Mouse (Mus musculus): Measurements from ENCODE around the gene Scnm1. TPM values are rescaled to one million over a fixed set of nuclear protein-coding genes. Genes with fewer than 3 reads are reported as not detected.
A peak's percentile ranks its signal among the peaks of the same experiment; 100 is the strongest.

The Scnm1 gene
- polyA plus RNA-seq (2012; rRNA removed): 36.7 and 37.0 TPM in 2 replicates

DNA sequence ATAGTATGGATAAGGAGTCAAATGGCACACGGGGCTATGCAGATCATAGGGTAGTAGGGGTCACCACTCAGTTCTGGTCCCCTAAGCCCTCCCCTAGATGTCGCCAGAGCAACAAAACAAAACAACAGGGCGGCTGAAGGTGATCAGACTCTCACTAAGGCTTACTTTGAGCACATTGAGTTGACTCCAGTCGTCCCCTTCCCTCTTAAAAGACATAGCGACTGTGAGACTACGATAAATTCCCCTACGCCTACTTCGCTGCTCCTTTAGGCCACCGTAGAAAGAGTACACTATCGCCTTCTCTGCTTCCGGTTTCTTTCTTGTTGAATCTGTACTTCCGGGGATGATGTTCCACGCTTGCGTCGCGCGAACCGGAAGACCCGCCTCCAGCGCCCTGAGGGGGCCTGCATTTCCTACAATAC is at the start of gene Scnm1, which contains the start of gene Lysmd1:
Gene Scnm1 (minus strand): TSS at position 332 of the 422 bp plus-strand sequence.
Gene Lysmd1 (plus strand): TSS at position 409 of the 422 bp plus-strand sequence.
- DNase-seq (ENCODE audit: low read depth): peak; percentile 72

DNA sequence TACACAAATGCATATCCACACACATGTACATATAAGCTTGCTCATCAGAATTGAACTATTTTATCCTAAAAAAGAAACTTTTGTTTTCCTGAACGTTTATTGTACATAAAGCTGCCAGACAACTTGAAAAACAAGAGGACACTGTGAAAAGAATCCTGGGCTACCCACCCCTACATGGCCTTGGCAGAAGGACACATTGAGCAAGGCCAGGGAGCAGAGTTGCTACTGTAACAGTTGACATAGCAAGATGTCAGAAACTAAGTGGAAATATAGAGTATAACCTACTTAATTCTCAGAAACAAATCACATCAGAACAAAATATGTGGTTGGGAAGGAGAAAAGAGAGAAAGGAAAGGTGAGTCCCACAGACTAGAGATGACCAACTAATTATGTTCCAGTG is 48.0 kb upstream of the Scnm1 start:
- DNase-seq (ENCODE audit: low read depth): no peak

DNA sequence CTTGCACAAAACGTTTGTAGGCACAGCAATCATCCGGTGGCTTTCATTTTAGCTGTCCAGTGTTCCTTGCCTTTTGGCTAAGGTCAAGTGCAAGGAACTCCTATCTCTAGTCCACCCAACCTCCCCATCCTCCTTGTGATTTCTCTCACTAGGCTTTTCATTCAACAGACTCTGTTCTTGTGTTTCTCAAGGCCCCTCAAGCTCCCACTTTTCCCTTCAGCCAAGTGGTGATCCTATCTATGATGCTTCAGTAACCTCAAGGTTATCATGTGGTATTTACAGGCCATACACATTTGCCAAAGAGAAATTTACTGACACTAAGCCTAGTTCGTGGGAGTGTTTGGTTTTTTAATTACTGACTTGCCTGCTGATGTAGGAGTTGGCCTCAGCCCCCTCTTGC is 46.1 kb upstream of the Scnm1 start:
- DNase-seq (ENCODE audit: low read depth): no peak

DNA sequence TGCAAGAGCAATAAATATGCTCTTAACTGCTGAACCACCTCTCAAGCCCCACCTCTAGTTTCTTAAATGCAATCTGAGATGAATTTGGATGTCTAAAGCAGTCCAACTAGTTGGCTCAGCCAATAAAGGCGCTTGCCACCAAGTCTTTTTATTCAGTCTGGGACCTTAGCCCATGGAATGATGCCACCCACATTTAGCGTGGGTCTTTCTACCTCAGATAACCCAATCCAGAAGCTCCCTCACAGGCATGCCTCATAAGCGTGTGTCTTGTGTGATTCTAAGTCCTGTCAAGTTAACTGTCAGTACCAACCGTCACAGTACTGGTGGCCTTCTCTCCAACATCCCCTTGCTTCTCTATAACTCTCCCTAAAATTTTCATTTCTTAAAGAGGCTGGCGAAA is 45.1 kb upstream of the Scnm1 start:
- DNase-seq (ENCODE audit: low read depth): no peak

DNA sequence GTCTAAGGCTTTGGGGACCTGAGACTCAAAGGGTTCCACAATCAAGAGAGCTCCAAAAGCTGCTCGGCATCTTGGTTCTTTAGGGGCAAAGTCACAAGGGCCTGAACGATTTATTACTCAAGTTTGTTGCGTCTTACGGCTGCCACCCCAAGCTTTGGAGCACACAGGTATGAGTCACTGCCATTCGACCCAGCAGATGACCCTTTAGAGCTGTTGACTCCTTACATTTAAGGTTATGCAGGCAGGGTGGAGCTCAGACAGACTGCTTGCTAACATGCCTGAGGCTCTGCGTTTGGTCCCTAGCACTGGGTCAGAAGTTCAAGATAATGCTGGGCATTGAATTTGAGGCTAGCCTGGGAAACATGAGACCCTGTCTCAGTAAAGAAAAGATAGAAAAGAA is 43.8 kb upstream of the Scnm1 start:
- no peak for DNase-seq (ENCODE audit: low read depth)

DNA sequence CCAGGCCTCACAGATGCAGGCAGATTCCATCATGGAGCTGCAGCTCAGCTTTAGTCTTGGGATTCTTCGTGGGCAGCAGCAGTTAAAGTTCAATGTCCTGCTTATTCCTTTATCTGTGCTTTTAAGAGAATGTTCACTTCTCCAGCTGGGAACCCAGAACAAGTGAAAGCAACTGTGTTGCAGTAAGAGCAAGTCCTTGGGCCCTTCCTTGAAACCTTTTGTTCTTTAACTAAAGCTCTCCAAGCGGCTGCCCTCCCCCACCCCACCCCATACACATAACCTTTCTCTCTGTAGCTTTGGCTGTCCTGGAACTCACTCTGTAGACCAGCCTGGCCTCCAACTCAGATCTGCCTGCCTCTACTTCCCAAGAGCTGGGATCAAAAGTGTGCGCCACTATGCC is 42.7 kb upstream of the Scnm1 start:
- DNase-seq (ENCODE audit: low read depth): no peak

DNA sequence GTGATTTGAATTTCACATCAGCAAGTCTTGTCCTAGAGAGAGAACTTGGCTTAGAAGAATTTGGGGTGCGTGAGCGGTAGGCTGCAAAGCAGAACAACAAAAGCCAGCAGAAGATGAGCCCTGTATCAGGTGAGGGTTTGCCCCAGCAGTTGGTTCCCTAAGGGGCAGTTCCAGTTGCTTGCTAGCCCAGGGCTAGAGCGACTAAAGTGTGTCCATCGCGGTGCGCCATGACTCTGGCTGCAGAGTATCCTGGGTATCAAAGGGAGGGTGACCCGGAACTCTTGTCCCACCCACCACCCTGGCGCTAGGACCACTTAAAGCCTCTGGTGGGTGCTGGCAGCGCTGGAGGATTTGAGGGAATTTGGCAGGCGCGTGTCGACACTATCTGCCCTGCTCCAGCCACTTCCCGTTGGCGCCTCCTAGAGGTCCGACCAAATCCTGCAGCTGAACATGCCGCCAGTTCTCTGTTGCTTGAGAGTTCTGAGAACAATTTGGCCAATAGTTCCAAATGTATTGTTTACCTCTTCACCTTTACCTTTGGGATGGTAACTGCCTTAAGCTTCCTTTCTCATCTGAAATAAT is 40.3 kb upstream of the Scnm1 start:
- DNase-seq (ENCODE audit: low read depth): peak; percentile 44

DNA sequence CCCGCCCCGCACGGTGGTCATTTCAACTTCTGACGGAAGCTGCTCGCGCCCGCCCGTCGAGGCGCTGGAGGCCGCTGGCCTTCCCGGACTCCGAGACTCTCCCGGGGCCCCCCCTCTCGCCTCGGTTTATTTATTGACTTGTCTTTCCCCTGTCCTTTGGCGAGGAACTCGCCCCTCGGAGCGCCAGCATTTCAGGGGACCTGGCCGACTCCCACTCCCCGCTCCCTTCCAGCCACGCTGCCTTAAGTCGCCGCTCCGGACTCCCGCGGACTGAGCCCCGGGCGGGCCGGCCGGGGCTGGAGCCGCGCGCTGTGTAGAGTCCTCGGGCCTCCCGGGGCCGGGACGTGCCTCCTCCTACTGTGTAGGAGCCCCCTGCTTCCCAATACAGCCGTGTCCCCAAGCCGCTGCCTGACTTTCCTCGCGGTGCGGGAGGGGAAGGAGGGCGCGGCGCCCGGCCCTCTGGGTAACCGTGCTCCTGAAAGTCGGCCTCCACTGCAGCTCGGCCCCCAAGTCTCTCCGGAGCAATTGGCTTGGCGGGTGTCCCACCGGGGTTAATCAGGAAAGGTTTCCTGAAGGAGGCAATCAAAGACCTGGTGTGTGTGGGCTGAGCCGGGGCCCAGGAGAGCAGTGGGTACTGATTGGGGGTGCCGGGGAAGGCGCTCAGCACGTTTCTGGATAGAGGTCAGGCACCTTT is 39.6 kb upstream of the Scnm1 start:
- DNase-seq (ENCODE audit: low read depth): no peak

DNA sequence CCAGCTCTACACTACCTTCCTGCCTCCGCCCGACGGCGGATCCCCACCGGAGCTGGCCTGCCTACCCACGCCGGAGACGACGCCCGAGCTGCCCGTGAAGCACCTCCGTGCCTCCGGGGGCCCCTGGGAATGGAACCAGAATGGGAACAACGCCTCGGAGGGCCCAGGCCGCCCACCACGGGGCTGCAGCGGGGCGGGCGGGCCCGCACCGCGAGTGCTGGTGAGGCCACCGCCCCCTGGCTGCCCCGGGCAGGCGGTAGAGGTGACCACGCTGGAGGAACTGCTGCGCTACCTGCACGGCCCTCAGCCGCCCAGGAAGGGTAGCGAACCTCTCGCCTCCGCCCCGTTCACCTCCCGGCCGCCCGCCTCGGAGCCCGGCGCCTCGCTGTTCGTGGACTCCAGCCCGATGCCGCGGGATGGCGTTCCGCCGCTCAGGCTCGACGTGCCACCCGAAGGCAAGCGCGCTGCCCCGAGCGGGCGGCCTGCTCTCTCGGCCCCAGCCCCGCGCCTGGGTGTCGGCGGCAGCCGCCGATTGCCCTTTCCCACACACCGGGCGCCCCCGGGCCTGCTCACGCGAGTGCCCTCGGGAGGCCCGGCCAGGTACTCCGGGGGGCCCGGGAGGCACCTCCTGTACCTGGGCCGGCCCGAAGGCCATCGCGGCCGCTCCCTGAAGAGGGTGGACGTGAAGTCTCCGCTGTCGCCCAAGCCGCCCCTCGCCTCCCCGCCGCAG is 38.9 kb upstream of the Scnm1 start:
- DNase-seq (ENCODE audit: low read depth): no peak

DNA sequence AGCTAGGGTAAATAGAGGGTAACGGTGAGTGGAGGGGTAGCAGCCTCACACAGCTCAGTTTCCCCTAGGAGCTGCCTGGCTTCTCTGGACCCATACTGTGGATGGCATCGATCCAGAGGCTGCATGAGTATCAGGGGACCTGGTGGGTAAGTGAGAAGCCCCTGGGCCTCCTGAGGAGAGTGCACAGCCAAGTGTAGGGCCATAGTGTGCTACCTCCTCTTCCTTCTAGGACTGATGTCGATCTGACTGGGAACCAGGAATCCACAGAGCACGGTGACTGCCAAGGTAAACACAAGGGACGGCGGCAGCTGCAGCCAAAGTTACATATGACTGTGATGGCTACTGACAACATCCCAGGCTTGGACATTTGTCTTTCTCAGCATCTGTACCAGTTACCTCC is 37.3 kb upstream of the Scnm1 start:
- no peak for DNase-seq (ENCODE audit: low read depth)

DNA sequence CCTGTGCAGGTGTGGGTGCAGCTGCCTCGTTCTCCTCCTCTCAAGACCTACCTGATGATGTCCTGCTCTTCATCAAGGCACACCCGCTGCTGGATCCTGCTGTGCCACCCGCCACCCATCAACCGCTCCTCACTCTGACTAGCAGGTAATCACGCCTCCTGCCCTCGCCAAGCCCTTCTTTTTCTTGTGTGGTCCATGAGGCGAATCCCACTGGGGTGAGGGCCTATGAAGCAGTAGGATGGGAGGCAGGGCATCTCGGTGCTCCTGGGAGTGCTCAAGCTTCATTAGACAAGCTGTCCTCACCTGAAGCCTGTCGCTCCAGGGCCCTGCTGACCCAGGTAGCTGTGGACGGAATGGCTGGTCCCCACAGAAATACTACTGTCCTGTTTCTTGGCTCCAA is 36.2 kb upstream of the Scnm1 start:
- DNase-seq (ENCODE audit: low read depth): no peak

DNA sequence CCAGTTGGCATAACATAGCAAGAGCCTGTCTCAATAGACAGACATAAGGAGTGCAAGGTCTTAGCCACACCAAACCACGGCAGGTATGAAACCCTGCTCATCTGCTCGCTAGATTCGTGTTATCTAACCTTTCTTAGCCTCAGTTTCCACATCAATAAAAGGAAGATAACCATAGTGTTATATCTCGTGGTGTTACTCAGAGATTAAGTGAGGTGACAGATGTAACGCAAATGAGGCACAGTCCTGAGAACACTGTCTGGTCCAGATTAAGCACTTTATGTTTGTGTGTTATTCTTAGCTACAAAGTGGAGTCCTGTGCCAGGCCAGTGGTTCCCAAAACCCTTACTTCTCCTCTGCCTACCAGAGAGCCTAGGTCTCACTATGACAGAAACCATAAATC is 31.0 kb upstream of the Scnm1 start:
- DNase-seq (ENCODE audit: low read depth): no peak

DNA sequence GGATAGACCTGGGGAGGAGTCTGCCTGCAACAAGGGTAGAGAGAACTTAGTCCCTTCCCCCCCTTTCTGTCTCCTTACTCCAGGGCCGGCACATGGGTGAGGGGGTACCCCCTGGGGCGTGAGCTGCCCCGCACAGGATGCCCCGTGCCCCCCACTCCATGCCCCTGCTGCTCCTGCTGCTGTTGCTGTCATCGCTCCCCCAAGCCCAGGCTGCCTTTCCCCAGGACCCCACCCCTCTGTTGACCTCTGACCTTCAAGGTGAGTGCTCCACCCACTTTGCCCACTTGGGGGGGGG is 30.4 kb upstream of the Scnm1 start:
- DNase-seq (ENCODE audit: low read depth): no peak

DNA sequence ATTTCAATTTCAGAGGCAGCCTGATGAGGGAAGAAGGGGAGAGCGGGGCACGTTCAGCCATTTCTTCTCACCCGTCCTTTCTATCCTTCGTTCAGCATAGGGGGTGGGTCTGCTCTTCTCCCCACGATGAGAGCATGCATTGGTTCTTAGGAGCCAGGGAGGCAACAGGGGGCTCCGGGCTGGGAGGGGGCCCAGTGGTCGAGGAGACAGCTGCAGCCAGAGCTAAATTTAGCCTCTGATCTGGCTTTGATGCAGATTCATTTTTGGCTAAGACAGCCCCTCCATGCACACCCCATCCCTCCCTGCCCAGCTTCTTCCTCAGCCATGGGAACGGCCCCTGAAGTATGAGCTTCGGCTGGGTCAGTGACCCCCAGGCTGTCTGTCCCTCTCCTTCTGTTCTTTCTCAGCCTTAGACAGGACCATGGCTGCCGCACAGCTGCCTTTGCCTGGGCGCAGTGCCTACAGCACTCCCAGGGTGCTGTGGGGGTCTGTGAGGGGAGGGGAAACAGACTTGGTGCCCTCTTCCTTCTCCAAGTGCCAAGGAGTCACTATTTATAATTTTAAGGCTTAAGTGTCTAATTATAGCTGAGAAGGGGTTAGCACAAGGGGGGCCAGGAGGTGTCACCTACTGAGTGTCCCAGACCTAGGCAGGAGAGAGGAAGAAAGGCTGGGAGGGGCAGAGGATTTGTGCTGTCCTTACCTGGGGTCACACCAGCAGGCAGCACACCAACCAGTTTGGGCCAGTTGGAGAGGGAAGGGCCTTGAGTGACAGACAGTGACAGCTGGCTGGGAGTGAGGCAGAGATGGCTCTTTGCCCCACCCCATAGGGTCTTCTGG is 29.8 kb upstream of the Scnm1 start:
- DNase-seq (ENCODE audit: low read depth): no peak

DNA sequence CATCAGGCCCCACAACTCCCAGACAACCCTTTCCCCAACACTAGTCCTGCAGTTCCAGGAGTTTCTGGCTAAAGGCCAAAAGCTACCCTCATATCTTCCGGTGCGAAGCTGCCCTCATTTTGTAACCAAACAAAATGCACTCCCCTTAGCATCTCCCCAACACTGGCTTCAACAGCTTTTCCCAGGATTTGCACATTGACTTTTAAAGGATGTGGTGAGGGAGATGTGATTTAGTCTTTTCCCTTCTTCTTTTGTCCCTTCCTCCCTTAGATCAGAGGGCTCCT is 28.5 kb upstream of the Scnm1 start:
- no peak for DNase-seq (ENCODE audit: low read depth)

DNA sequence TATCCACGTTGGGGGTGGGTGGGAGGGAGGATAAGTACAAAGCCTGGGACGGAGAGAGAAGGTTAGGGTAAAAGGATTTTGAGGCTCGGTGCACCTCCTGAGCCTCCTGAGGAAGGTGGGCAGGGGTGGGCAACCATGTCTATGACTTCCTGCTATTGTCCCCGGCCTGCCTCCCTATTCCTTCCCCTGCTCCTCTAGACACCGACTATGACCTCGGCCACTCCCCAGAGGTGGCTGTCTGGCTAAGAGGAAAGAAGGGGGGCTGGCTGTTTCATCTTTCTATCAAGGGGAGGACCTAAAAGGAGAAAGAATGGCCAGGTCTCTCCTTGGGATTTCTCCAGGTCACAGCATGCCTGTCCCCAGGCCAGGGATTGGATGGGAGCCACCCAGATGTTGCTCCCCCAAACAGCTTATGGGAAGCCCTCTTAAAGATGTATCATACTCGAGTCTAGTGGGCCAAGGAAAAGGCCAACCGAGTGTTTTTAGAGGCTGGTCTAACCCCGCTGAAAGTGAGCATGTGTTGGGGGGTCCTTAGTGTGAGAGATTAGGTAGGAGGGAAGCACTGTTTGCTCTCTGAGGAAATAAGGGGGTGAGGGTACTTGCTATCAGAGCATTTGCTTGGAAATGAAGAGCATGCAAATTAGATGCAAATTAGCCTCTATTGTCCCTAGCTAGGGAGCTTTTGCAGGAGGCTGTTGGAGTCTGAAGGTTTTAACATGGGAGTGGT is 28.0 kb upstream of the Scnm1 start:
- DNase-seq (ENCODE audit: low read depth): no peak

DNA sequence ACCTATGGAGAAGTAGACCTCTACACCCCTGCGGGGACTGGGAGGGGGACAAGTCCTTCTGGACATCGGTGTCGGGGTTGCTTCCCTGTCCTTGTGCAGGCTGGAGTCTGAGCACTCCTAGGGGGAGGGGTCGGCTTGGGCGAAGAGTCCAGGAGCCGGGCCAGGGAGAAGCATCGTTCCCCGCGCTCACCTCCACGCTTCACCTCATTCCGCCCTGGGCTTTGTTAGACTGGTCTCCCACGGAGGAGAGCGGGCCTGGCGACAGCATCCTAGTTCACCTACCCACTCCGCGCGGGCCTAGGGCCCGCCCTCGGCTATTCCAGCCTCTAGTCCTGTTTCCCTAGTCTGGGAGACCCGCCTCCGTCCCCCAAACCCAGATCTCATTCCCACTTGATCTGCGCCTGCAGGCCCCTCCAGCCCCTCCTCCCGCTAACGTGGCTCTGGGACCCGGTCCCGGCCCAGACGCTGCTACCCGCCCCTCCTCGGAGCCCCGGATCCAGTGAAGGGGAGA is 27.3 kb upstream of the Scnm1 start:
- no peak for DNase-seq (ENCODE audit: low read depth)

DNA sequence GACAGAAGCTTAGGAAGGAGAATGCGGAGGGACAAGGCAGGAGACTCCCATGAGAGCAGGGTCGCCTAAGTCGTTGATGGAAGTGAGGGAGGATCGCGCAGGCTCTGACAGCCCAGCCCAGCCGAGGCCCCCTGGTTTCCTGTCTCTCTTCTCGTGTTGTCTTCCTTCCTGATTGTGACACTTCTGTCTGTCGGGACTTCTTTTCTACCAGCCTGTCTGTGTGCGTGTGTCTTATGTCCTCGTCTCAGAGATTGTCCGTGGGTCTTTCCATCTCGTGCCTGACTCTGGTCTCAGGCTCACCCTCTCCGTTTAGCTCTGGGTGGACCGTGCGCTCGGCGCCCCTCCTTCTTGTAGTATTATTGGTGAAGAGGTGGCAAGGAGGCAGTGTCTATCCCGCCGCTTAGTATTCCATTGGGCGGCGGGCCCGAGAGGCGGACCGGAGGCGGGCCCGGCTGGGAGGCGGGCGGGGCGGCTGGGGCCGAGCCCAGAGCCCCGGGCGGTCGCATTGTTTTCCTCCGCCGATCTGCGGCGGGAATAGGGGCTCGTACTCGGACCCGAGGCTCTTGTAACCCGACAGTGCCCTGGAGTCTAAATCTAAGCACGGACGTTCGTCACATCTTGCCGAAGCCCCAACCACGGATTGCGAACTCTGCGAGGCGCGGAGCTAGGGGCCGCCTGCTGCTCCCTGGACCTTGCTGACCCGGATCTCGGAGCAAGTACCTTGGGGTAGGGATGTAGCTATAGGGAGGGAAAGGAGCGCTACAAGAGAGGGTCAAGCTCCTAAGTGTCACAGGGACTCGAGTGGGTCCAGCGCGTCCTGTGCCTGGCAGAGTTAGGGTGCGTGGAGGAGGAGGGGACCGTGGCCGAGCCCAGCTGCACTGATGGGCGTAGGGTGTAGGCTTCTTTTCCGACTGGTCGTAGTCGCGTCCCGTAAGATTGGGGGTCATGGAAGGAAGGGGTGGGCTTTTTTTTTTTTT is 26.5 kb upstream of the Scnm1 start, which contains the start of gene Sema6c:
Gene Sema6c (plus strand): TSS at position 471 of the 977 bp plus-strand sequence.
- no peak for DNase-seq (ENCODE audit: low read depth)

DNA sequence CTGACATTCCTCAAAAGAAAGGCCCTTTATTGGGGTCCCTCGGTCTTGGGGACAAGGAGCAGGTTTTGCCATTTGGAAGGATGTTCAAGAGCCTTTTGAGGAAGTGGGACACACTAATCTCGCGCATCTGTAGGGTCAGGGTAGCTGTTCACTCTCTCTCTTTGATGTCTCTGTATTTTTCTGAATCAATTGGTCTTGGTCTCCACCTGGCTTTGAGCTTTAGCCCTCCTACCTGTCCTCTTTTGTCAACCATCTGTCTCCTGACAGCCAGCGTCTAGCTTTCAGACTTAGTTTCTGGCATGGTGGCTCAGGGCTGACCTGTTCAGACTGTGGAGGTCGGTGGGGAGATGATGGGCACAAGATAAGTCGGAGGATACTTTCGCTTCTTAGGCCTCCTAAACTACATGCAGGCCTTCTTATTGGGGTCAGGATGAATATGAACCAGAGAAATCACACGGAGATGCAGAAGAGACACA is 25.7 kb upstream of the Scnm1 start:
- no peak for DNase-seq (ENCODE audit: low read depth)

DNA sequence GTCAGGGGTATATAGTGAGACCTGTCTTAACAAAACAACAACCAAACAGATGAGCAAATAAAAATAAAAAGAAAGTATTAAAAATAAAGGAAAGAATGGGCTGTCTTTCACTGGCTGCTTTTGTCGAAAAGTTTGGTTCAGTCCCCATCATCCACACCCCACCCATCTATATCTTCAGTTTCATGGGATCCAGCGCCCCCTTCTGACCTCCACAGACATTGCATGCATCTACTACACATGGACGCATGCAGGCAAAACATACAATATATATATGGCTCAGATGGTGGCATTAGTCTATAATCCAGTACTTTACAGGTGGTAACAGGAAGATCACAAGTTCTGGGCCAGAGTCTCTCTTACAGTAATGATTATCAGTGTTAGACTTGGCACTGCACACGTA is 20.1 kb upstream of the Scnm1 start:
- DNase-seq (ENCODE audit: low read depth): no peak

Data from gonadal fat pad, adult 2 months (tissue).